Mouse (Mus musculus) G1E (cell line): ENCODE results near the gene Zfp931. TPM values are rescaled to one million over a fixed set of nuclear protein-coding genes. Genes with fewer than 3 reads are reported as not detected.
"Not testable (repeated sequence)": the region's sequence is repeated elsewhere in the genome, so short reads cannot be mapped to it uniquely, and the experiment has no call there.

Source experiments
- ATAC-seq: 2 replicates; pipeline ENCODE4 v1.8.0; 2016; ENCODE audit warnings: mild to moderate bottlenecking; ENCODE audit not compliant: insufficient number of reproducible peaks, poor library complexity, low FRiP score, severe bottlenecking; ENCODE audit errors: extremely low read depth
- DNase-seq: peaks from one replicate; pipeline ENCODE4 v3.0.0; 2012; ENCODE audit warnings: low spot score
- H3K27me3 ChIP-seq: 2 replicates; pipeline ENCODE4 v1.6.1; 2012; ENCODE audit warnings: mild to moderate bottlenecking, low read length, inconsistent platforms; ENCODE audit not compliant: insufficient read depth
- H3K36me3 ChIP-seq: replicated peaks from 2 replicates; pipeline ENCODE3; 2012; ENCODE audit warnings: mild to moderate bottlenecking, inconsistent platforms
- H3K4me1 ChIP-seq: 2 replicates; pipeline ENCODE4 v1.6.1; 2012; ENCODE audit warnings: low read depth, low read length, inconsistent platforms, mixed read lengths; ENCODE audit not compliant: insufficient read depth
- H3K4me3 ChIP-seq: 2 replicates; pipeline ENCODE4 v1.5.1; 2012; ENCODE audit warnings: low read depth, mild to moderate bottlenecking, inconsistent platforms, low read length, moderate library complexity, mixed read lengths
- H3K9me3 ChIP-seq: replicated peaks from 2 replicates; pipeline ENCODE4 v1.6.1; 2012; ENCODE audit warnings: inconsistent platforms
- CTCF ChIP-seq: IDR thresholded peaks from 2 replicates; pipeline ENCODE4 v1.5.1; 2012; ENCODE audit warnings: low read depth, low read length, inconsistent platforms, mixed read lengths
- GATA1 ChIP-seq: IDR thresholded peaks from 2 replicates; pipeline ENCODE4 v1.6.1; 2012; ENCODE audit warnings: borderline replicate concordance, low read length, inconsistent platforms, mixed read lengths
- GATA2 ChIP-seq: IDR thresholded peaks from 2 replicates; pipeline ENCODE4 v1.6.1; 2012; ENCODE audit warnings: low read depth, low read length, inconsistent platforms, borderline replicate concordance
- POLR2AphosphoS5 ChIP-seq: IDR thresholded peaks from 2 replicates; pipeline ENCODE4 v1.6.1; 2012; ENCODE audit warnings: low read depth, low read length, inconsistent platforms; ENCODE audit not compliant: insufficient replicate concordance
- TAL1 ChIP-seq: conservative IDR thresholded peaks from 2 replicates; pipeline ENCODE4 v1.6.1; 2012; ENCODE audit warnings: low read depth, low read length, inconsistent platforms, mixed read lengths
- polyA plus RNA-seq: library from polyadenylated mRNA; stranded (reverse); fragments of >175 nt; gene quantifications from 2 replicates; pipeline ENCODE4 v1.2.3, GENCODE M21; 2012
- total RNA-seq, 2 experiments: library from RNA; stranded (forward) in 1 of 2; stranded (reverse) in 1 of 2; fragments of 200-1000 nt in 1 of 2; fragments of >200 nt in 1 of 2; fragmentation: Nextera tagmentation in 1 of 2; gene quantifications; 2 replicates each; pipeline ENCODE4 v1.2.3; 2014 to 2017

Zfp931 gene
- total and polyA plus RNA-seq, 3 experiments: 0.05 to 3.8 (median 3.2) TPM

GRCm38 (mm10) chr2:178098021-178098420 is 19.7 kb upstream of the Zfp931 start:
- TF ChIP-seq CTCF: peak; percentile 50; the same call in 1 of the 2 replicates
- TF ChIP-seq POLR2AphosphoS5: no peak
- no peak for TF ChIP-seq GATA1
- H3K4me1 ChIP-seq: no peaks in the 10 kb centered on the region
- no peaks in the 10 kb centered on the region for H3K9me3 ChIP-seq
- DNase-seq (peak; percentile 28), ATAC-seq (peak; percentile 60; the same call in 1 of the 2 replicates)
- H3K27me3 ChIP-seq: no peaks in the 10 kb centered on the region
- H3K4me3 ChIP-seq: no peak overlapping the region
- no peaks in the 10 kb centered on the region for H3K36me3 ChIP-seq

GRCm38 (mm10) chr2:178089586-178089985 is 11.3 kb upstream of the Zfp931 start:
- Histone ChIP-seq H3K4me1 (no peaks in the 10 kb centered on the region), H3K36me3 (no peaks in the 10 kb centered on the region), H3K27me3 (no peaks in the 10 kb centered on the region), H3K9me3 (no peaks in the 10 kb centered on the region), H3K4me3 (no peak overlapping the region)
- ATAC-seq: no peak
- no peak for DNase-seq
- TF ChIP-seq GATA1 (no peak), POLR2AphosphoS5 (no peak), TAL1 (no peak), CTCF (no peak), GATA2 (no peak)

DNA sequence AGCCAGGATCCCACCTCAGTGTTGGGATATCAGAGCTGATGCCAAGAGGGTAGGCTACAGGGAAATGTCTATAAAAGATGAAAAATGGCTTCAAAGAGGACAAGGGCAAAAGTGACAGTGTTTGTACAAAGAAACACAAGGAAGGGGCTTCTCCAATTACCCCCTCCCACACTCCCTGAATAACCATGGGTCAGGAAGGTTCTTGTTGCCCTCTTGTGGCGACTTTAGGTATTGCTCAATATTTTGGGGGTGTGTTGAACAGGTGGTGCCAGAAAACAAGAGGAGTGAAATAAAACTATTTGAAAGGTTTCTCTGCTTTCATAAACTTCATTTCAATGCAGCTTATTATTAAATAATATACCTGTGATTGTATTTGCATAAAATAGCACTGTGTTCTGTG is 20.1 kb downstream of the Zfp931 start:
- no peaks in the 10 kb centered on the region for H3K4me1 ChIP-seq
- DNase-seq (peak; percentile 26), ATAC-seq (peak; percentile 54)
- peaks cover 2% of the 10 kb centered on the region; the same call in 1 of the 2 replicates for H3K9me3 ChIP-seq
- no peaks in the 10 kb centered on the region for H3K27me3 ChIP-seq
- H3K4me3 ChIP-seq: no peak overlapping the region
- H3K36me3 ChIP-seq: no peaks in the 10 kb centered on the region
- TF ChIP-seq CTCF (peak; percentile 40; the same call in 1 of the 2 replicates), TAL1 (no peak)

DNA sequence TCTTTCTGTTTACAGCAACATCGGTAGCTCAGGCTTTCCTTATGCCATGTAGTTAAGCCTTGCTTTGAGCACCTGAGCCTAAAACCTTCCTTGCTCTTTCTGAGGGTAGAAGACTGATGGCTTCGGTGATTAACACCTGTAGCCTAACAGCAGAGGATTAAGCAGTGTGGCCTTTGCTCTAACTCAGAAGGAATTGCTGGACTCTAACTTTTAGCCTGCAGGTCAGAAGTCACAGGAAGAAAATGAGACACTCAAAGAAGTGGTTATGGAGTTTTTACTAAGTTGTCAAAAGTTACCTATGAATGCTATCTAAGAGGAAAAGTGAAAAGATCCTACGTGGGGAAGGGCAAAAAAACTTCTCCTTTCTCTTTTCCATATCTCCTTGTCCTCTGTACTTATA is 50.7 kb downstream of the Zfp931 start:
- not testable (repeated sequence) for ATAC-seq, H3K27me3 ChIP-seq, DNase-seq, H3K36me3 ChIP-seq, H3K4me1 ChIP-seq, H3K9me3 ChIP-seq, H3K4me3 ChIP-seq

- not testable (repeated sequence) for DNase-seq, ATAC-seq, H3K4me1 ChIP-seq
Measured at GRCm38 (mm10) chr2:178023861-178024260, 54.4 kb downstream of the Zfp931 start.

GRCm38 (mm10) chr2:178023011-178023611 is 55.2 kb downstream of the Zfp931 start, which contains the start of gene Zfp971:
TSS of gene Zfp971 (plus strand) at chr2:178023284.
- not testable (repeated sequence) for ATAC-seq, DNase-seq, H3K36me3 ChIP-seq, H3K4me1 ChIP-seq, H3K9me3 ChIP-seq, H3K27me3 ChIP-seq
- H3K4me3 ChIP-seq: peak within 1 kb of the TSS; percentile 75

More at GRCm38 (mm10) chr2:178023861-178024260, 54.4 kb downstream of the Zfp931 start:
- not testable (repeated sequence) for H3K36me3 ChIP-seq, H3K27me3 ChIP-seq, H3K9me3 ChIP-seq
- H3K4me3 ChIP-seq: peak overlapping the region; percentile 75

GRCm38 (mm10) chr2:178020773-178021172 is 57.5 kb downstream of the Zfp931 start:
- H3K36me3 ChIP-seq, H3K4me1 ChIP-seq, H3K27me3 ChIP-seq, H3K9me3 ChIP-seq, H3K4me3 ChIP-seq: not testable (repeated sequence)
- peak; percentile 3 for DNase-seq
- peak; percentile 60 for ATAC-seq

- H3K4me1 ChIP-seq, ATAC-seq, H3K9me3 ChIP-seq, H3K4me3 ChIP-seq, H3K27me3 ChIP-seq, DNase-seq, H3K36me3 ChIP-seq: not testable (repeated sequence)
Measured at GRCm38 (mm10) chr2:178019486-178019885, 58.8 kb downstream of the Zfp931 start.

Other genes starting within 250 kb of the Zfp931 start
- 59.4 and 69.6 TPM in 2 replicates for gene Gm14325, start 238.1 kb downstream of the Zfp931 start, total RNA-seq (2014; fragmentation: Nextera tagmentation)
- gene Gm14325, start 238.1 kb downstream of the Zfp931 start, total RNA-seq (2017): 51.1 and 68.8 TPM in 2 replicates
- 0.15 and 0.88 TPM in 2 replicates for gene Gm14325, start 238.1 kb downstream of the Zfp931 start, polyA plus RNA-seq
- not detected in 2 replicates for gene Gm14327, start 181.4 kb downstream of the Zfp931 start, total RNA-seq (2014; fragmentation: Nextera tagmentation)
- gene Gm14327, start 181.4 kb downstream of the Zfp931 start, total RNA-seq (2017): 0.52 and 0.82 TPM in 2 replicates
- not detected in 2 replicates for gene Gm14327, start 181.4 kb downstream of the Zfp931 start, polyA plus RNA-seq
- 8.1 and 10.3 TPM in 2 replicates for gene Zfp972, start 152.9 kb downstream of the Zfp931 start, total RNA-seq (2014; fragmentation: Nextera tagmentation)
- 21.9 and 22.0 TPM in 2 replicates for gene Zfp972, start 152.9 kb downstream of the Zfp931 start, total RNA-seq (2017)
- 0.67 and 0.72 TPM in 2 replicates for gene Zfp972, start 152.9 kb downstream of the Zfp931 start, polyA plus RNA-seq
- 50.0 and 62.9 TPM in 2 replicates for gene Gm14326, start 121.2 kb downstream of the Zfp931 start, total RNA-seq (2014; fragmentation: Nextera tagmentation)
- 24.6 and 31.5 TPM in 2 replicates for gene Gm14326, start 121.2 kb downstream of the Zfp931 start, total RNA-seq (2017)
- 1.7 and 1.8 TPM in 2 replicates for gene Gm14326, start 121.2 kb downstream of the Zfp931 start, polyA plus RNA-seq
- 151 and 161 TPM in 2 replicates for gene Zfp971, start 55.2 kb downstream of the Zfp931 start, total RNA-seq (2014; fragmentation: Nextera tagmentation)
- gene Zfp971, start 55.2 kb downstream of the Zfp931 start, total RNA-seq (2017): 45.7 and 53.7 TPM in 2 replicates
- 2.1 and 2.6 TPM in 2 replicates for gene Zfp971, start 55.2 kb downstream of the Zfp931 start, polyA plus RNA-seq
- gene Phactr3, start 40.5 kb upstream of the Zfp931 start, total RNA-seq (2014; fragmentation: Nextera tagmentation): not detected in 2 replicates
- gene Phactr3, start 40.5 kb upstream of the Zfp931 start, total RNA-seq (2017): 0.05 TPM in 1 of 2 replicates, not detected in the other
- not detected in 2 replicates for gene Phactr3, start 40.5 kb upstream of the Zfp931 start, polyA plus RNA-seq